ENCODE assay signal across 14 mouse cellular contexts in the genomic region with DNA sequence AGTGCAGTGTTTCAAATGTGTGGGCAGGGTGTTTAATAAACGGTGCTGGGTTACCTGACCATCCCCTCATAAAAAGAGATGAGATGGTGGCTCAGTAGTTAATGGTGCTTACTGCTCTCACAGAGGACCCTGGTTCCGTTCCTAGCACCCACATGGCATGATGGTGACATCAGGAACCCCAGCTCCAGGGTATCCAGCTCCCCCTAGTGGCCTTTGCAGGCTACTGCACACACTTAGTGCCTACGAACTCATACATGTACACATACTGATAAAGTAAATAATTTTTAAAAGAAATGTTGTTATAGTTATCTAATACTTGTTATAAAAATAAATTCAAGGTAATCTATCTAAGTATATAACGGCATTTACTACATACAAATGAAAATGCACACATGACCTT.
DNase-seq lines count a peak whose midpoint lies in the region; TF ChIP-seq lines count a peak whose summit lies in the region.
"Had no signal": no experiment of that assay in that cellular context is flagged by ENCODE, and none has a peak within 500 bp of the region (broad histone marks: within the 10 kb centered on the region; RNA-seq: fewer than 3 reads in every experiment).

No protein-coding gene starts in this region.

- WGBS in lung, adult 2 months = 89% methylated on average over 4 of the region's 4 CpGs

- H3K36me3 ChIP-seq in E14TG2a.4 (ENCODE audit: insufficient read depth, low read length) = no peaks in the 10 kb centered on the region
- H3K36me3 ChIP-seq: limb, embryonic 10.5 days; midbrain, embryonic 13.5 days had no signal

- peaks cover 3% of the 10 kb centered on the region; the same call in 1 of the 2 replicates for H3K9me3 ChIP-seq in E14TG2a.4 (ENCODE audit: low read length)
- H3K9me3 ChIP-seq: limb, embryonic 10.5 days had no signal

- no peaks in the 10 kb centered on the region for H3K27me3 ChIP-seq in E14TG2a.4 (ENCODE audit: insufficient read depth, low read length)
- H3K27me3 ChIP-seq: midbrain, embryonic 13.5 days had no signal

- 0 out of 2 replicates have a peak, but pooled peaks have one; percentile 11 for TF ChIP-seq CTCF in lung, adult 2 months (IDR thresholded peaks at IDR 0.05; ENCODE audit: insufficient read depth, low read length)
- peak; percentile 77 for TF ChIP-seq CTCF in E14TG2a.4 (conservative IDR thresholded peaks at IDR 0.05; ENCODE audit: low read length)

- no peak overlapping the region for H3K4me3 ChIP-seq in lung, adult 2 months (replicated peaks; ENCODE audit: extremely low read depth, low read depth, low read length)
- no peak overlapping the region for H3K4me3 ChIP-seq in E14TG2a.4 (replicated peaks; ENCODE audit: low read length)
- H3K4me3 ChIP-seq: limb, embryonic 10.5 days; midbrain, embryonic 13.5 days had no signal

- H3K4me1 ChIP-seq in lung, adult 2 months (ENCODE audit: control insufficient read depth, insufficient read depth, low read length) = no peaks in the 10 kb centered on the region
- peaks cover 19% of the 10 kb centered on the region for H3K4me1 ChIP-seq in E14TG2a.4 (replicated peaks; ENCODE audit: low read depth, low read length)
- H3K4me1 ChIP-seq: limb, embryonic 10.5 days; midbrain, embryonic 13.5 days had no signal

- DNase-seq in heart, adult 11 months = peak; percentile 18
- DNase-seq in heart, adult 9 months (ENCODE audit: low spot score in 2 of 2) = no peak
- DNase-seq in lung, adult 2 months = no peak
- DNase-seq in lung, postnatal 10 days = no peak
- peak; percentile 48 for DNase-seq in ZHBTc4 (ENCODE audit: low read depth, low spot score)
- DNase-seq in embryo, embryonic 9.5 days (ENCODE audit: extremely low spot score) = no peak
- DNase-seq: adrenal gland, postnatal 36 days; cerebellum, adult 9-11 months; kidney, adult 8-10 months; right cerebral cortex, postnatal 4 days; thymus, adult 18-20 months had no signal

- TF ChIP-seq POLR2A in lung, adult 2 months (IDR thresholded peaks at IDR 0.05; ENCODE audit: borderline replicate concordance, extremely low read depth, low read depth, low read length) = no peak

Comparison
In these comparisons a context has a peak if more than half of its experiments do, and no peak if none do; other contexts are left out.
1. DNase-seq: peak in heart, adult 11 months (single experiment) and ZHBTc4 (single experiment); none in heart, adult 9 months (0 of 2), lung, adult 2 months (single experiment), lung, postnatal 10 days (single experiment) and embryo, embryonic 9.5 days (single experiment).